Mouse (Mus musculus): ENCODE data around the gene Adgrb2. TPM values are rescaled to one million over a fixed set of nuclear protein-coding genes. Genes with fewer than 3 reads are reported as not detected.

Gene Adgrb2
- polyA plus RNA-seq (2012; rRNA removed) = 4.6 and 6.8 TPM in 2 replicates

DNA sequence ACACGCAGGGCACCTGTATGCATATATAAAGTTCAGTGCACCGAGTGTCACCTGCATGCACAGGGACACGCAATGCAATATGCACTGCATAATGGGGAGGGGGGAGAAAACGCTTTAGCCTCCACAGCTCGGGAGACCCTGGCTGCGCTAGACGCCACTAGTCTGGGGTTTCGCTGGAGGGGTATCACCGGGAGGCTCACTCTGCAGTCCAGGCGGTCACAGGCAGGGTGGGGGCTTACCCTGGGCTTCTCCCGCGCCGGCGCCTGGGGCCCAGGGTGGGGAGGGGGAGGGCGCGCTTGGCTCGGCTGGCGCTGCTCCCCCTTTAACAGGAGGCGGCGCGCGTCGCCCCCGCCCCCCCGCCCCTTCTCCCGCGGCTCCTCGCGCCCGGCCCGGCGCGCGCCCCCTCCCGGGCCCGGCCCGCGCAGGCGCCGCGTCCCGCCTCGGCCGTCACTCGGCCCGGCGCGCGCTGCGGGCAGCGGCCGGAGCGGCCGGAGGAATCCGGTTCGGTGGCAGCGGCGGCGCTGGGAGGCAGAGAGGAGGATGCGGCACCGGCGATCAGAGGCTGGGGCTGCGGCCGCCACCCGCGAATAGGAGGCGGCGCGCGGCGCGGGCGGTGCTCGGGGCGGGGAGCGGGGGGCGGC, at the start of gene Adgrb2:
TSS of gene Adgrb2 (plus strand) at position 450 of the 641 bp plus-strand sequence.
- no peak for DNase-seq (ENCODE audit: low read depth)

DNA sequence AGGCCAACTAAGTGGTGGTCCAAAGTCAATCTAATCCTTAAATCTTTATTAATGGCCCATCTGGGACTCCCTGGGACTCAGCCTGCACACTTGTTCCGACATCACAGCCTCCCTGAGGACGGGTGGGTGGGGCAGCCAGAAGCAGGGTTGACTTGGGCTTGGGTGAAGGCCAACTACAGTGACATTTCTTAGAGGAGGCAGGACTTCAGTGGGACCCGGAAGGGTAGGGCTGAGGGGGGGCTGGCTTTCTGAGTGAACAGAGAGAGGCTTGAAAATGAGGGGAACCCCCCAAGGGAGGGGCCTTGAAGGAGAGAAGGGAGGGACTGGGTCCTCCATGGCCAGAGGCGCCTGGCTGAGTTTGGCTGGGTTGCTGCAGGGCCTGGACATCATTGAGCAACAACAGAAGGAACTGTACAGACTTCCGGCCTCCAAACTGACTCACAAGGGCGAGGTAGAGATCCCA, 33.3 kb upstream of the Adgrb2 start:
- no peak for DNase-seq (ENCODE audit: low read depth)

DNA sequence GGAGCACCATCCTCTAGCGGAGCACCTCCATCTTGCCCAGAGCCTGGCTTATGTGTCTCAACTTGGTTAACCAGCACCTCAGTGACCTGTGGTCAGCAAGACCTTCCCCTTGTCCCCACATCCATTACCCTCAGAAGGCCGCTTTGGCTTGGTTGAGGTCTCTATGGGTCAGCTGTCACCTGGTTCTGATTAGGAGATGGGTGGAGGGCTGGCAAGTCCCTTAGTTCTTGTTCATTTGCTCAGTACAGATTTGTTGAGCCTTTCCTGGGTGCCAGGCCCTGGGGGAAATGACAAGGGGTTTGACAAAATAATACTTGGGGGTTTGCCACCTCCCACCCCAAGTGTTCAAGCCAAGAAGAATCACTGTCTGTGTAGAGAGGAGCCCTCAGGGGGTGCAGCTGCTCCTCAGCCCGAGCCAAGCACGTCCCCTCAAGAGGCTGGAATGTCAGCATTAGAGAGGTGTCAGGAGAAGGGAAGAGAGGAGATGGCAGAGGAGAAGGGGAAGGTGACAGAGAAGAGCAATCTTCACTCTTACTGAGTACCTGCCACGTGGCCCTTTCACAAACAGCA, 32.3 kb upstream of the Adgrb2 start:
- DNase-seq (ENCODE audit: low read depth) = no peak

DNA sequence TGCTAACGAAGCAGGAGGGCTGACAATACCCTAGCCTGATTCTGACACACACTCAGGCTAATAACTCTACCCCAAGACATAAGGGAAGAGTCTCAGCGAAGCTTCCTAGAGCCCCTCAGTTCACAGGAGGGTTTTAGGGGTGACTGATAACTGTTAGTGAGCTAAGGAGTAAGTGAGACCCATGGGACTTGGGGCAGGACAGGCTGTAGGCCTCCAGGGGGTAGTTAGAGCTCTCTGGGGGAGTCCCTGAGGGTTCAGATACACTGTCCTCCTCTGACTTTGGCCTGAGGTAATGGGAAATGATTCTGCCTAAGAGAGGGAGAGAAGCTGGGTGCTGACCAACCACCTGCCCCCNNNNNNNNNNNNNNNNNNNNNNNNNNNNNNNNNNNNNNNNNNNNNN, 30.1 kb upstream of the Adgrb2 start:
- DNase-seq (ENCODE audit: low read depth) = no peak

DNA sequence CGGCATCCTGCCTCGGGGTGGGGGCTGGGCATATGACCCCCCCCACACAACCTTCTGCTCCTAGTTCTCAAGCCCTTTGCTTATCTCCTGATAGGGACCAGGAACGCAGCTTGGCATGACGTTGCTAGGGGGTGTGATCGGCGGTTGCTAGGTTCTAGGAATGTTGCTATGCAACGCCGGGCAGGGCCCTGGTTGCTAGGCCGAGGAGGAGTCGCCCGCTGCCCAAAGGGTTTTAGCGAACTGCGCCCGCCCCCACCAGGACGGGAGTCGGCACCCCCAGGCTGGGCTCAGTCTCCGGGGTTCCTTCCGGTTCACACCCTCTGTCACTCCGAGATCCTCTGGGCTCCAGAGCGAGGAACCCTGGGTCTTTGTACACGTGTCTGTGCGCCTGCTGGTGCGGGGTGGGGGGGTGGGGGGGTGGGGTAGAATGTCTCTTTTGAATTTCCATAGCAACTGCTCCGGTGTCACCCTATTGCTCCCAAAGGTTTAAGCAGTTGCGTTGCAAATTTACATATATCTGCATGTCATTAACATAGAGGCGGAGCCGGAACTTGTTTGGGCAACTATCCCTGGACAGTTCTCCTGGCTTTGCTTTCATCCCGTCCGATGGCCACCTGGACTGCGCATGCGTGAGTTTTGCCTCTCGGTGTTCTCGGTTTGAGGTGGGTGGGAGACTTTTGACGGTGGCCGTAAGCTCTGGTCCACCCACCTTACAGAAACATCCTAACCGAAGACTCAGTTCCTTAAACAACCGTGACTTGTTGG, 24.3 kb upstream of the Adgrb2 start:
- no peak for DNase-seq (ENCODE audit: low read depth)

DNA sequence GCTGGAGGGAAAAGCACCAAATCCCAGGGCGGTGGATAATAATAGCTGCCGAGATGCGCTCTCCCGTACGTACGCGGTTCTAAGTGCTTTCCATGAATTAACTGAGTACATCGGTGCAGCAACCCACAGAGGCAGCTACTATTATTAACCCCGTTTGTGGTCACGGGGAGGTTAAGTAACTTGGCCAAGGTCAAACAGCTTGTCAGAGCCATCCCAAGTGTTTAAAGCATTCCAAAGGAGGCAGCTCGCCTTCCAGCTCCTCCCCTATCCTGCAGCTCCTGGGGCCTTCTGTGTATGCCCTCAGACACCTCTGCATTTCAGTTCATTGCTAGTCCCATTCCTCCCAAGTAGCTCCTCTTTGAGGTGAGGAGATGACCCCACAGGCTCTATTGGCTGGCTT, 19.4 kb upstream of the Adgrb2 start:
- no peak for DNase-seq (ENCODE audit: low read depth)

DNA sequence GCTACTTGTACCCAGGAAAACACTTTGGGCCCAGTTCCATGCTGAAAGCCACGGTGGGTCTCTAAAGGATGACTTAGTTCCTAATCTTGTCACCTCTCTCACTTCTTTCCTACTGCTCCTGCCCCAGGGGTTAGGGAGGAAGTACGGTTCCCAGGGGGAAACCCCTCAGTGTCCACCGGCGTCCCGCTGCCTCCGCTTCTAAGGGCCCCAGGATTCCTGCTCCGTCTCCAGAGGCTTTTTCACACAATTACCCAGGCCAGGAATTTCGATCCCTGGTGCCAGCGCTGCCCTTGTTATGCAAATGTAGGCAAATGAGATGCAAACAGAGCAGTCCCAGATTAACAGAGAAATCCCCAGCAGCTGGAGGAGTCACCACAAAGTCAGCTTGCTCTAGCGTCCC, 18.5 kb upstream of the Adgrb2 start:
- DNase-seq (ENCODE audit: low read depth) = no peak

DNA sequence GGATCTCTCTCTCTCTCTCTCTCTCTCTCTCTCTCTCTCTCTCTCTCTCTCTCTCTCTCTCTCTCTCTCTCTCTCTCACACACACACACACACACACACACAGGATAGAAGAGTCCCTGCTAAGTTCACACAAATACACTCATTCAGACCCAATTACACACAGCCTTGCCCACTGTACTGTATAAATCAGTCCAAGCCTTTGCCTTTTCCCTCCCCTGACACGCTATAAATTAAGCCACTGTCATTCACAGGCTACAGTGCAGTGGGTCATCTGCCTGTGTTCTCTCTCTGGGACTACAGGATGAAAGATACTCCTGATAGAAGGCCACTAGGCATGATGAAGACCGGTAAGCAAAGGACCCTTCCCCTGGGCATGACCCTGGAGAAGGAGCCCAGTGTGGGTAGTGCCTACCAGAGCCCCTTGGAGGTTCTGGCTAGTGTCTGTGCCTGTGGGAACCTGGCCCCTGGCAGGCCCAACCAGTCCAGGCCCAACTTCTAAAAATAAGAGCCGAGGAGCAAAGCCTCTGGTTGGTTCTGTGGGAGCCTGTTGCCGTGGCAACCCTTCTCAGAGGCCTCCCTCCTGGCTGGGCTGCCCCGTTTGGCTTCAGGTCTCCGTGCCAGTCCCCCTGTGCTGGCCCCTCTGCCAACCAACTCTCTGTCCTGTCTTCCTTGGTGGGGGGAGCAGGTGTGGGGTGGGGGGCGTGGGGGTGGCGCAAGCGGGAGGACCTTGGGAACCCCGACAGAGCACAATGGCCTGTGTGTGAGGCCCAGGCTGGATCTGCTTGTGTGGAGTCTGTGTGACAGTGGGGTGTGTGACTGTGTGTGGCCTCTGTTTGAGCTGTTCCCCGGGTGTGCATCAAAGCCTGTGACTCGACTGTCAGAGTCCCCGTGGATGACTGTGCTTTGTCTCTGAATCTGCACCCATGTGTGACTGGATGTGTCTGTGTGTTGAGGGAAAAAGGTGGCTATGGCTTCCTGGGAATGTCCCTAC, 17.4 kb upstream of the Adgrb2 start:
- DNase-seq (ENCODE audit: low read depth) = no peak

DNA sequence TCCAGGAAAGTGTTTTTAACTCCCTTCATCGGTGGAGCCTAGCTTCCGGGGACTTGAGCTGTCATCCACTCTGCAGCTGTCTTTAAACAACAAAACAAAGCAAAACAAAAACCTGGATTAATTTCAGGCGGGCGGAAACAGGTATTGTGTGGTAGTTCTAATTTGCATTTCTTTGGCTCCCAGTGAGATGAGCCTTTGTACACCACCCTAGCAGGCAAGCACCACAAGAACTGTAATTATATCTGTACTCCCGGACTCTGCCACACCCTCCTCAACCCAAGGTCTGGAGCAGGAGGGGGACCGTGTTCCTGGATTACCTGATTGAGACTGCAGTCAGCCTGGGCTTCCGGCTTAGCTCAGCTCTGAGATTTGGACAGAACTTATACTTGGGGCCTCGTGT, 14.5 kb upstream of the Adgrb2 start:
- DNase-seq (ENCODE audit: low read depth) = no peak

DNA sequence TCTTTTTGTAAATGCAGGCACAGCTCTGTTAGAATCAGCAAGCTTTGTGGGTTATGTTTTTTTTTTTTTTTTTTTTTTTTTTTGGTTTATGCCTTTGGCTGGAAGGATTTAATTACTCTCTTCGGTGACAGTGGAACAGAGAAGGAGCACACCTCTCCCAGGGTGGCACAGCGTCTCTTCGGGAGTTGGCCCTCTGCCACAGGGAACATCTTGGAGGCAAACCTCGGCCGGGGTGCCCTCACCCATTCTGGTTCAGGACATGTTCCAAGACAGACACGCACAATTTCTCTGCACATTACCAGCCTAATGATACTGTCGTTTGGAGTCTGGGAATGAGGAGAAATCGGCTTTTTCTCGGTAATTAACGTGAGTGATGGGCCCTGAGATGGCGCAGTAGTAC, 13.8 kb upstream of the Adgrb2 start:
- no peak for DNase-seq (ENCODE audit: low read depth)

- no peak for DNase-seq (ENCODE audit: low read depth)
Observed at GRCm38 (mm10) chr4:129971989-129972388, 12.7 kb upstream of the Adgrb2 start.

DNA sequence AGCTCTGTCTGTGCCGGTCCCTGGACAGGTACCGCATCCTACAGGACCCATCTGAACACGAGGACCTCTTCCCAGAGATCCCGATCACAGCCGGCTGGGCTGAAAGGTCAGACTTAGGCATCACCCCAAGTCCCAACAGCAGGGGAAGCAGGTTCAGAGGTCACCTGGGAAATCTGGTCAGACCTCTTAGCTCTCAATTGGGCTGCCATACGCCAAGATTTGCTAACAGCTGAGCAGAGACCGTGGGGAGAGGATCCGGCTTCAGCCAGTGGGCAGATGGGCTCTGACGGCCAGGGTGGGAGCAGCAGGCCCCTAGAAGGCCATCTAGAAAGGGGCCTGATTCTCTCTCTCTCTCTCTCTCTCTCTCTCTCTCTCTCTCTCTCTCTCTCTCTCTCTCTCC, 10.4 kb upstream of the Adgrb2 start:
- DNase-seq (ENCODE audit: low read depth) = no peak

GRCm38 (mm10) chr4:129977256-129977655, 7.4 kb upstream of the Adgrb2 start:
- no peak for DNase-seq (ENCODE audit: low read depth)

- DNase-seq (ENCODE audit: low read depth) = no peak
Observed at GRCm38 (mm10) chr4:129978227-129978626, 6.4 kb upstream of the Adgrb2 start.

GRCm38 (mm10) chr4:129978930-129979329, 5.7 kb upstream of the Adgrb2 start:
- DNase-seq (ENCODE audit: low read depth) = no peak

DNA sequence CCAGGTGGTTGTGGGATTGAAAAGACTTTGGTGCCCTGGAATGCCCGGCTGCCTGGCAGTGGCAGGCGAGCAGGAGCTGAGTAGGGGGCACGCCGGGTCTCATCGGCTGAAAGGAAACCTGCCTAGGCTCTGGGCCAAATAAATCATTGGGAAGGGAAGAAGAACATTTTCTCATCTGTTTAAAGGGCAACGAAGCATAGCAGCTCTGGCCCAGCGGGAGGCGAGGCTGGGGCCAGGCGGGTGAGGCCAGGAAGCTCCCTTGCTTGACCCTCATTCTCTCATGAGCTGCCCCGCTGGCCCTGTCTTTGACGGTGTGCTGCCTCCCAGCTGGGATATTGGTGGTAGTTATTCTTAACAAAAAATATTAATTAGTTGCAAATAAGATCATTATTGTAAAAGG, 3.0 kb upstream of the Adgrb2 start:
- no peak for DNase-seq (ENCODE audit: low read depth)

GRCm38 (mm10) chr4:129983046-129983445, 1.6 kb upstream of the Adgrb2 start:
- no peak for DNase-seq (ENCODE audit: low read depth)

DNA sequence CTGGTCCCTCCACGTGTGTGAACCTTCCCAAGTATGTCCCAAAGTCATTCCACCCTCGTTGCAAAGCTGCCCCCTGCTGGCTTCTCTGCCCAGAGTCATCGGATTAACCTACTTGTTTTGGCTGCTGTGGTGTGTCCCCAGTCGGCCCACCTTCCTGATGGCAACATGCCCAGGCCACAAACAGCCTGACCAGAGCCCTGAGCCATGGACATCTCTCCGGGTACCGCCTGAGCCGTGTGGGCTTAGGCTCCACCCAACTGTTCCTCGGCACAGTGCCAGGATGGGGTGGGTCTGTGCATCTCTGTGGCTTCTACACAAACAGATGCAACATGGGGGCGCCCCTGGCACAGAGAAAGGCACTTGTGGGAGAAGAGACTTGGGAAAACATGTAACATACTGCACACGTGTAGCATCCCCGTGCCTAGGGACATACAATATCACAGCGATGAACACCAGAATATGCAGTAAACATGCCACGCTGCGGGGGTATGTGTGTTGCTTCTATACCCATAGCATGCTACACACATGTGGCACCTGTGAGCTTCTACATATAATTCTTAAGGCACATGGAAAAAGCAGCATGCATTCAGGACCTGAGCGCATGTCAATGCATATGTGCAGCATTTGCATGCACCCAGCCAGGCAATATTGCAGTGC, 778 bp upstream of the Adgrb2 start:
- DNase-seq (ENCODE audit: low read depth) = no peak

GRCm38 (mm10) chr4:129985161-129985670, 546 bp downstream of the Adgrb2 start:
- DNase-seq (ENCODE audit: low read depth) = no peak

- no peak for DNase-seq (ENCODE audit: low read depth)
Observed at GRCm38 (mm10) chr4:129985671-129986441, 1.2 kb downstream of the Adgrb2 start.
